Mouse (Mus musculus): Measurements from ENCODE around the gene Snx10. TPM values are rescaled to one million over a fixed set of nuclear protein-coding genes. Genes with fewer than 3 reads are reported as not detected.
"Not testable (repeated sequence)": the region's sequence is repeated elsewhere in the genome, so short reads cannot be mapped to it uniquely, and the experiment has no call there.

The Snx10 gene
- polyA plus RNA-seq (2012; rRNA removed): 1.5 and 1.7 TPM in 2 replicates

- H3K4me3 ChIP-seq (ENCODE audit: control insufficient read depth, low read depth, low read length): peak within 1 kb of the TSS; percentile 94
- H3K36me3 ChIP-seq (ENCODE audit: control insufficient read depth, insufficient read depth, low read length): no peaks in the 10 kb centered on the region
- no peak within 1 kb of the TSS; the same call in 1 of the 2 replicates for H3K27ac ChIP-seq (ENCODE audit: control insufficient read depth, insufficient read depth, low read depth, low read length)
- no peak for TF ChIP-seq CTCF (IDR thresholded peaks at IDR 0.05; ENCODE audit: control insufficient read depth, insufficient read depth, insufficient replicate concordance, low read depth, low read length)
- no peak for TF ChIP-seq POLR2A (IDR thresholded peaks at IDR 0.05; ENCODE audit: control insufficient read depth, low read depth, low read length)
- no peaks in the 10 kb centered on the region for H3K27me3 ChIP-seq (ENCODE audit: control insufficient read depth, insufficient read depth, low read length)
- H3K4me1 ChIP-seq (ENCODE audit: control insufficient read depth, insufficient read depth, low read length): peaks cover 11% of the 10 kb centered on the region
Observed at GRCm38 (mm10) chr6:51523807-51524320, at the start of gene Snx10. Snx10 (plus strand) TSS chr6:51523901.

- TF ChIP-seq CTCF (IDR thresholded peaks at IDR 0.05; ENCODE audit: control insufficient read depth, insufficient read depth, insufficient replicate concordance, low read depth, low read length) (no peak), POLR2A (IDR thresholded peaks at IDR 0.05; ENCODE audit: control insufficient read depth, low read depth, low read length) (no peak)
- Histone ChIP-seq H3K4me1 (ENCODE audit: control insufficient read depth, insufficient read depth, low read length) (no peaks in the 10 kb centered on the region), H3K4me3 (ENCODE audit: control insufficient read depth, low read depth, low read length) (no peak overlapping the region), H3K27me3 (ENCODE audit: control insufficient read depth, insufficient read depth, low read length) (no peaks in the 10 kb centered on the region), H3K36me3 (ENCODE audit: control insufficient read depth, insufficient read depth, low read length) (no peaks in the 10 kb centered on the region; the same call in 1 of the 2 replicates), H3K27ac (ENCODE audit: control insufficient read depth, insufficient read depth, low read depth, low read length) (no peak overlapping the region)
Observed at GRCm38 (mm10) chr6:51479136-51479731, 44.5 kb upstream of the Snx10 start.

DNA sequence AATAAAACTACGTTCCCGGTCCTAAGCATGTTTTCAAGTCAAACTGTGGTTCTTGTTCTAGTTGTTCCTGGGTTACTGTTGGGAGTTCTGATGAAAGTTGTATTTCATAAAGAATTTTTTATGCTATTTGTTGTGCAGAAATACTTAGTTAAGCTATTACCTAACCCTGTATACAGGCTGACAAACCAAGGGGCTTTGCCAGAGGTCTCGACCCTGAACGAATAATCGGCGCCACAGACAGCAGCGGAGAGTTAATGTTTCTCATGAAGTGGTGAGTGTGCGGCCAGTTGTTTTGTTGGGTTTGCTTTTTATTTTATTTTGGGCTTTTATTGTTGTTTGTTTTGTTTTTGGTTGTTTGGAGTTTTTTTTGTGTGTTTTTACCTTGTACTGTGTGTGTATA lies 42.2 kb upstream of the Snx10 start:
- no peak overlapping the region for H3K4me3 ChIP-seq (ENCODE audit: control insufficient read depth, low read depth, low read length)
- no peaks in the 10 kb centered on the region for H3K27me3 ChIP-seq (ENCODE audit: control insufficient read depth, insufficient read depth, low read length)
- no peak overlapping the region for H3K27ac ChIP-seq (ENCODE audit: control insufficient read depth, insufficient read depth, low read depth, low read length)
- TF ChIP-seq CTCF (IDR thresholded peaks at IDR 0.05; ENCODE audit: control insufficient read depth, insufficient read depth, insufficient replicate concordance, low read depth, low read length) (no peak), POLR2A (IDR thresholded peaks at IDR 0.05; ENCODE audit: control insufficient read depth, low read depth, low read length) (no peak)
- no peaks in the 10 kb centered on the region for H3K4me1 ChIP-seq (ENCODE audit: control insufficient read depth, insufficient read depth, low read length)
- H3K36me3 ChIP-seq (ENCODE audit: control insufficient read depth, insufficient read depth, low read length): no peaks in the 10 kb centered on the region; the same call in 1 of the 2 replicates

DNA sequence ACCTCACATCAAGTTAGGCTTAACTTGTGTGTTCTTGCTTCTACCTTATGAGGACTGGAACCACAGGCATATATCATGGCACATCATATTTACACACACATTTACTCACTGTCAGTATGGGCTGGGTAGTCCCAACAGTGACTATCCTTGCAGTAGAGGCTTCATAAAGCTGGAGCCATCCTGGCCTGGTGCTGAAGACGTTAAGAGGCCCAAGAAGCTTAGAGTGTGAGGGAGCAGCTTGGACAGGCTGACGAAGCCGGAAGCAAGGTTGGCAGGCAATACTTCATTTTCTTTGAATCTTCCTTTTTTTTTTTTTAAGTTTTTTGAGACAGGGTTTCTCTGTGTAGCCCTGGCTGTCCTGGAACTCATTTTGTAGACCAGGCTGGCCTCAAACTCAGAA lies 39.8 kb upstream of the Snx10 start:
- TF ChIP-seq POLR2A (IDR thresholded peaks at IDR 0.05; ENCODE audit: control insufficient read depth, low read depth, low read length) (no peak), CTCF (IDR thresholded peaks at IDR 0.05; ENCODE audit: control insufficient read depth, insufficient read depth, insufficient replicate concordance, low read depth, low read length) (no peak)
- H3K27me3 ChIP-seq (ENCODE audit: control insufficient read depth, insufficient read depth, low read length): no peaks in the 10 kb centered on the region
- no peaks in the 10 kb centered on the region for H3K4me1 ChIP-seq (ENCODE audit: control insufficient read depth, insufficient read depth, low read length)
- no peaks in the 10 kb centered on the region; the same call in 1 of the 2 replicates for H3K36me3 ChIP-seq (ENCODE audit: control insufficient read depth, insufficient read depth, low read length)
- H3K4me3 ChIP-seq (ENCODE audit: control insufficient read depth, low read depth, low read length): no peak overlapping the region
- no peak overlapping the region for H3K27ac ChIP-seq (ENCODE audit: control insufficient read depth, insufficient read depth, low read depth, low read length)

DNA sequence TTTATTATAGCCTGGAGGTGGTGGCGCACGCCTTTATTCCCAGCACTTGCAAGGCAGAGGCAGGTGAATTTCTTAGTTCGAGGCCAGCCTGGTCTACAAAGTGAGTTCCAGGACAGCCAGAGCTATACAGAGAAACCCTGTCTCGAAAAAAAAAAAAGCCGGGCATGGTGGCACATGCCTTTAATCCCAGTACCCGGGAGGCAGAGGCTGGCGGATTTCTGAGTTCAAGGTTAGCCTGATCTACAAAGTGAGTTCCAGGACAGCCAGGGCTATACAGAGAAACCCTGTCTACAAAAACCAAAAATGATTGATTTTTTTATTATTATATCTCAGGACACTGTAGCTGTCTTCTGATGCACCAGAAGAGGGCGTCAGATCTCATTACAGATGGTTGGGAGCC lies 39.1 kb upstream of the Snx10 start:
- not testable (repeated sequence) for H3K27ac ChIP-seq (ENCODE audit: control insufficient read depth, insufficient read depth, low read depth, low read length); H3K4me3 ChIP-seq (ENCODE audit: control insufficient read depth, low read depth, low read length); H3K4me1 ChIP-seq (ENCODE audit: control insufficient read depth, insufficient read depth, low read length); H3K36me3 ChIP-seq (ENCODE audit: control insufficient read depth, insufficient read depth, low read length); H3K27me3 ChIP-seq (ENCODE audit: control insufficient read depth, insufficient read depth, low read length)

- no peak overlapping the region for H3K4me3 ChIP-seq (ENCODE audit: control insufficient read depth, low read depth, low read length)
- no peaks in the 10 kb centered on the region for H3K36me3 ChIP-seq (ENCODE audit: control insufficient read depth, insufficient read depth, low read length)
- no peak overlapping the region for H3K27ac ChIP-seq (ENCODE audit: control insufficient read depth, insufficient read depth, low read depth, low read length)
- no peak for TF ChIP-seq CTCF (IDR thresholded peaks at IDR 0.05; ENCODE audit: control insufficient read depth, insufficient read depth, insufficient replicate concordance, low read depth, low read length)
- no peaks in the 10 kb centered on the region for H3K4me1 ChIP-seq (ENCODE audit: control insufficient read depth, insufficient read depth, low read length)
- no peaks in the 10 kb centered on the region for H3K27me3 ChIP-seq (ENCODE audit: control insufficient read depth, insufficient read depth, low read length)
Observed at GRCm38 (mm10) chr6:51485646-51486045, 38.1 kb upstream of the Snx10 start.

DNA sequence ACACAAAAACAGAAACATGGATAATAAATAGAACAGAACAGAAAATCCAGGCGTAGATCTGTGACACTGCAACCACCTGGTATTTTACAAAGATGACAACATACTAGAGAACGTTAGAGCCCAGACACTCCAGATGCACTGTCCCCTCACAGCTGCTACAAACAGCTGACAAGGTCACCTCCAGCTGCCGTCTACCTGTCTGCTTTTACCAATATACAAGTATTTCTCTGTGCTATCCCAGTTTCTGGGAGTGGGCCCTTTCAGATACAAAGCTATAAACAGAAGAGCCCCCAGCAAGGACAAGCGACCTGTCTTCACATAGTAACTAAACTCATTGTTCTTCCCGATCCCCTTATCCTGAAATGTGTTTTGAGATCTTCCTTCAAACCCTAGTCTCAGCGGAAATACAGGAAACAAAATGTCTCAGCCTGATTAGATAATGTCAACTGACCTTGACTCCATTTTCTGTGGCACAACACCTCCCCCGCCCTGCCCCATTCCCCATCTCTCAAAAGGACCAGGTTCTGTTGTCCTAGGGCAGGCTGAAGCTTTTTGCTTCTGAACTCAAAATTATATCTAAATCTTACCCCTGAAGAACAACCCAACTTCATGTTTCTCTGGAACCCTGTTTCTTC lies 37.5 kb upstream of the Snx10 start:
- Histone ChIP-seq H3K4me1 (ENCODE audit: control insufficient read depth, insufficient read depth, low read length) (no peaks in the 10 kb centered on the region), H3K36me3 (ENCODE audit: control insufficient read depth, insufficient read depth, low read length) (no peaks in the 10 kb centered on the region), H3K27me3 (ENCODE audit: control insufficient read depth, insufficient read depth, low read length) (no peaks in the 10 kb centered on the region), H3K4me3 (ENCODE audit: control insufficient read depth, low read depth, low read length) (no peak overlapping the region), H3K27ac (ENCODE audit: control insufficient read depth, insufficient read depth, low read depth, low read length) (no peak overlapping the region)
- no peak for TF ChIP-seq CTCF (IDR thresholded peaks at IDR 0.05; ENCODE audit: control insufficient read depth, insufficient read depth, insufficient replicate concordance, low read depth, low read length)
- TF ChIP-seq POLR2A (IDR thresholded peaks at IDR 0.05; ENCODE audit: control insufficient read depth, low read depth, low read length): no peak
